Comparison of ENCODE assay signal across 8 mouse cellular contexts in genomic region chr17:90454356-90454737, GRCm38 (mm10).
DNase-seq lines count a peak whose midpoint lies in the region; ATAC-seq and TF ChIP-seq lines count a peak whose summit lies in the region.

No protein-coding gene starts in this region.

- TF ChIP-seq EP300 in heart, postnatal 0 days (IDR thresholded peaks at IDR 0.05; ENCODE audit: low read depth), result no peak

- no peak for ATAC-seq in heart, postnatal 0 days (ENCODE audit: insufficient read depth, low read depth)
- ATAC-seq in embryonic facial prominence, embryonic 14.5 days (ENCODE audit: low read depth), result peak; percentile 44
- peak; percentile 24; the same call in 1 of the 2 replicates for ATAC-seq in limb, embryonic 12.5 days (ENCODE audit: insufficient number of reproducible peaks, insufficient read depth, low FRiP score, low TSS enrichment, low read depth)
- no peak for ATAC-seq in frontal cortex, adult (ENCODE audit: low TSS enrichment)

- no peak overlapping the region for H3K27ac ChIP-seq in heart, postnatal 0 days (ENCODE audit: low read depth)
- H3K27ac ChIP-seq in embryonic facial prominence, embryonic 14.5 days (replicated peaks; ENCODE audit: low read depth, low read length), result no peak overlapping the region
- no peak overlapping the region for H3K27ac ChIP-seq in limb, embryonic 12.5 days

- no peak overlapping the region for H3K9ac ChIP-seq in heart, postnatal 0 days (replicated peaks; ENCODE audit: low read depth, low read length)
- peak overlapping the region; percentile 67 for H3K9ac ChIP-seq in embryonic facial prominence, embryonic 14.5 days (ENCODE audit: low read depth, low read length)
- H3K9ac ChIP-seq in limb, embryonic 12.5 days (replicated peaks), result peak overlapping the region; percentile 65

- no peak for TF ChIP-seq CTCF in heart, postnatal 0 days (IDR thresholded peaks at IDR 0.05; ENCODE audit: low read depth)

- peak overlapping the region; percentile 43 for H3K4me3 ChIP-seq in heart, postnatal 0 days (ENCODE audit: low read depth, low read length)
- H3K4me3 ChIP-seq in embryonic facial prominence, embryonic 14.5 days (ENCODE audit: low read depth, low read length), result peak overlapping the region; percentile 52
- peak overlapping the region; percentile 58 for H3K4me3 ChIP-seq in limb, embryonic 12.5 days (replicated peaks)

- H3K27me3 ChIP-seq in heart, postnatal 0 days (ENCODE audit: control insufficient read depth, insufficient read depth, low read length), result peaks cover 37% of the 10 kb centered on the region
- peaks cover 34% of the 10 kb centered on the region for H3K27me3 ChIP-seq in embryonic facial prominence, embryonic 14.5 days (replicated peaks; ENCODE audit: control insufficient read depth, insufficient read depth, low read length)
- peaks cover 42% of the 10 kb centered on the region for H3K27me3 ChIP-seq in limb, embryonic 12.5 days

- H3K4me2 ChIP-seq in heart, postnatal 0 days (ENCODE audit: low read depth, low read length), result peak overlapping the region; percentile 67
- peak overlapping the region; percentile 75 for H3K4me2 ChIP-seq in embryonic facial prominence, embryonic 14.5 days (ENCODE audit: low read depth, low read length)
- H3K4me2 ChIP-seq in limb, embryonic 12.5 days, result peak overlapping the region; percentile 95

- H3K4me1 ChIP-seq in heart, postnatal 0 days (ENCODE audit: control insufficient read depth, insufficient read depth), result 0 out of 2 replicates have a peak, but pooled peaks cover 4% of the 10 kb centered on the region
- H3K4me1 ChIP-seq in embryonic facial prominence, embryonic 14.5 days (ENCODE audit: control insufficient read depth, insufficient read depth, low read length), result 0 out of 2 replicates have a peak, but pooled peaks cover 5% of the 10 kb centered on the region
- H3K4me1 ChIP-seq in limb, embryonic 12.5 days (replicated peaks), result peaks cover 9% of the 10 kb centered on the region

- no peaks in the 10 kb centered on the region for H3K9me3 ChIP-seq in heart, postnatal 0 days (replicated peaks; ENCODE audit: control insufficient read depth, low read length)
- H3K9me3 ChIP-seq in embryonic facial prominence, embryonic 14.5 days (ENCODE audit: control insufficient read depth, low read length), result no peaks in the 10 kb centered on the region
- no peaks in the 10 kb centered on the region for H3K9me3 ChIP-seq in limb, embryonic 12.5 days

- DNase-seq in heart, postnatal 0 days (ENCODE audit: low spot score), result no peak
- no peak for DNase-seq in heart, adult 8-10 months (ENCODE audit: low spot score)
- peak; percentile 92 for DNase-seq in brain, adult 2 months (ENCODE audit: low read depth, low spot score)
- DNase-seq in embryonic facial prominence, embryonic 14.5 days (ENCODE audit: low spot score), result peak; percentile 5
- DNase-seq in right cerebral cortex, postnatal 36 days (ENCODE audit: low spot score in 2 of 2), result peak; percentile 27 to 32
- no peak for DNase-seq in ovary, postnatal 36 days (ENCODE audit: low spot score)

- 5% methylated on average over 15 of the region's 15 CpGs for whole genome bisulfite sequencing in heart, postnatal 0 days
- 5% methylated on average over 7 of the region's 15 CpGs for WGBS in embryonic facial prominence, embryonic 14.5 days
- WGBS in limb, embryonic 12.5 days, result 2% methylated on average over 15 of the region's 15 CpGs

- no peaks in the 10 kb centered on the region for H3K36me3 ChIP-seq in heart, postnatal 0 days (replicated peaks; ENCODE audit: control insufficient read depth, insufficient read depth, low read length)
- no peaks in the 10 kb centered on the region for H3K36me3 ChIP-seq in embryonic facial prominence, embryonic 14.5 days (ENCODE audit: control insufficient read depth, insufficient read depth, low read length)
- H3K36me3 ChIP-seq in limb, embryonic 12.5 days, result no peaks in the 10 kb centered on the region

Comparison
In these comparisons a context has a peak if more than half of its experiments do, and no peak if none do; other contexts are left out.
1. ATAC-seq: peak in embryonic facial prominence, embryonic 14.5 days (single experiment) and limb, embryonic 12.5 days (single experiment); none in heart, postnatal 0 days (single experiment) and frontal cortex, adult (single experiment).
2. DNase-seq: peak in brain, adult 2 months (single experiment), embryonic facial prominence, embryonic 14.5 days (single experiment) and right cerebral cortex, postnatal 36 days (2 of 2); none in heart, postnatal 0 days (single experiment), heart, adult 8-10 months (single experiment) and ovary, postnatal 36 days (single experiment).
3. Peak in every context shown above with its lines, with median percentiles within 50 percentile points of each other: H3K4me2 ChIP-seq and H3K4me3 ChIP-seq.